Mouse (Mus musculus): ENCODE measurements around the gene Atg7. TPM values are rescaled to one million over a fixed set of nuclear protein-coding genes. Genes with fewer than 3 reads are reported as not detected.

Gene Atg7
- total RNA-seq, 1 experiment, result 14.6 TPM

DNA sequence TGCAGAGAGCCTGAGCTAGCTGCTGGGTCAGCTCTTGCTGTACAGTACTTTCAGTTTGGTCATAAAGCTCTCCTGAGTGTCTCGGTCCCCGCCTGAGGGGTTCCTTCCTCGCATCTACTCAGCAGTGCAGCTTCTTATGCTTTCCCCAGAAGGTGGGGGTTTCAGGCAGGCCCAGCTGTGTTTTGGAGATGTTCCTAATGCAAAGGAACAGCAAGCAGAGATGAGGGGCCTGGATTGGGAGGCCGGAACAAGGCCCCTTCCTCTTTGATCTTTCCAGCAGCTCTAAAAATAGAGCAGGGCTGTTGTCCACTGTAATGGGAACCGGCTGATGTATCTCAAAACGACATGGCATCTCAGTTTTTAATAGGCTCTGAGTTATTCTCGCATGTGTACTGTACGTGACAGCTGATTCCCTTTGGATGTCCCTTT, 82.3 kb downstream of the Atg7 start:
- Histone ChIP-seq H3K9ac (ENCODE audit: insufficient read depth, low read depth, low read length, poor library complexity, severe bottlenecking) (no peak overlapping the region), H3K36me3 (ENCODE audit: control insufficient read depth, insufficient read depth, low read length, poor library complexity, severe bottlenecking) (no peaks in the 10 kb centered on the region), H3K27ac (ENCODE audit: insufficient read depth, low read depth, low read length, poor library complexity, severe bottlenecking) (no peak overlapping the region), H3K4me1 (ENCODE audit: control insufficient read depth in 2 of 2, insufficient read depth in 2 of 2, low read length in 2 of 2, poor library complexity in 1 of 2) (no peaks in the 10 kb centered on the region), H3K4me3 (ENCODE audit: insufficient read depth in 1 of 2, low read depth in 1 of 2, low read length in 2 of 2, poor library complexity in 1 of 2, severe bottlenecking in 1 of 2) (no peak overlapping the region), H3K9me3 (ENCODE audit: control insufficient read depth, insufficient read depth, low read depth, low read length) (no peaks in the 10 kb centered on the region)
- TF ChIP-seq ZC3H11A (IDR thresholded peaks at IDR 0.05; ENCODE audit: borderline replicate concordance, low read depth, low read length), result no peak
- no peak for TF ChIP-seq HCFC1 (IDR thresholded peaks at IDR 0.05; ENCODE audit: borderline replicate concordance, insufficient read depth, low read length)
- no peak for TF ChIP-seq ZNF384 (IDR thresholded peaks at IDR 0.05; ENCODE audit: low read depth, low read length)
- TF ChIP-seq MAFK (IDR thresholded peaks at IDR 0.05; ENCODE audit: insufficient read depth, low read depth, low read length), result no peak
- TF ChIP-seq CHD2 (IDR thresholded peaks at IDR 0.05; ENCODE audit: low read depth, low read length), result no peak
- DNase-seq (ENCODE audit: low read depth, low spot score), result no peak
- in situ Hi-C loops (cut with MboI; ENCODE audit: low sequenced_read_pairs in 2 of 2, unreplicated experiment in 2 of 2), result loop anchor here in 1 of 2 experiments (10.0 kb wide), 1 partner anchor 190 kb away; no protein-coding TSS in a partner anchor

DNA sequence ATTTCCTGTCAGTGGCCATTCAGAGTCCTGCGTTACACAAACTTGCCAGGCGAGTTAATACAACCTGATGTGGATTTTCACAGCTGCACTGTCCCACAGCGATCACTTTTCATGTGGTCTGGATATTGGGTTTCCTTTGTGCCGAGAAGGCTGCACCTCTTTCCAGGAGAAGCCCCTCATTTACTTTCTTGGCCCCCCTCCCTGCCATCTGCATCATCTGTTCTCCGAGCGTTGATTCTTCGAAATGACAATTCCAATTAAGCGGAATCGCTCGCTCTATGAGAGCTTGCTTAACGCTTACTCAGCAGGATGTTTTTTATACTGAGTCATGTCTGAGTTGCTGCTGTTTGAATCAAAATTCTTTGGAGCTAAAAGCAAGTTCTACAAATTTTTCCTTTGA, 83.8 kb downstream of the Atg7 start:
- H3K9me3 ChIP-seq (ENCODE audit: control insufficient read depth, insufficient read depth, low read depth, low read length), result no peaks in the 10 kb centered on the region
- no peaks in the 10 kb centered on the region for H3K36me3 ChIP-seq (ENCODE audit: control insufficient read depth, insufficient read depth, low read length, poor library complexity, severe bottlenecking)
- DNase-seq (ENCODE audit: low read depth, low spot score), result no peak
- TF ChIP-seq ZNF384 (IDR thresholded peaks at IDR 0.05; ENCODE audit: low read depth, low read length) (no peak), ZC3H11A (IDR thresholded peaks at IDR 0.05; ENCODE audit: borderline replicate concordance, low read depth, low read length) (no peak), HCFC1 (IDR thresholded peaks at IDR 0.05; ENCODE audit: borderline replicate concordance, insufficient read depth, low read length) (no peak), MAFK (IDR thresholded peaks at IDR 0.05; ENCODE audit: insufficient read depth, low read depth, low read length) (no peak), CHD2 (IDR thresholded peaks at IDR 0.05; ENCODE audit: low read depth, low read length) (no peak)
- H3K4me1 ChIP-seq (ENCODE audit: control insufficient read depth in 2 of 2, insufficient read depth in 2 of 2, low read length in 2 of 2, poor library complexity in 1 of 2), result no peaks in the 10 kb centered on the region
- no peak overlapping the region for H3K27ac ChIP-seq (ENCODE audit: insufficient read depth, low read depth, low read length, poor library complexity, severe bottlenecking)
- in situ Hi-C loops (cut with MboI; ENCODE audit: low sequenced_read_pairs in 2 of 2, unreplicated experiment in 2 of 2), result loop anchor here in 1 of 2 experiments (10.0 kb wide), 1 partner anchor 188 kb away; no protein-coding TSS in a partner anchor
- H3K9ac ChIP-seq (ENCODE audit: insufficient read depth, low read depth, low read length, poor library complexity, severe bottlenecking), result no peak overlapping the region
- H3K4me3 ChIP-seq (ENCODE audit: insufficient read depth in 1 of 2, low read depth in 1 of 2, low read length in 2 of 2, poor library complexity in 1 of 2, severe bottlenecking in 1 of 2), result no peak overlapping the region

DNA sequence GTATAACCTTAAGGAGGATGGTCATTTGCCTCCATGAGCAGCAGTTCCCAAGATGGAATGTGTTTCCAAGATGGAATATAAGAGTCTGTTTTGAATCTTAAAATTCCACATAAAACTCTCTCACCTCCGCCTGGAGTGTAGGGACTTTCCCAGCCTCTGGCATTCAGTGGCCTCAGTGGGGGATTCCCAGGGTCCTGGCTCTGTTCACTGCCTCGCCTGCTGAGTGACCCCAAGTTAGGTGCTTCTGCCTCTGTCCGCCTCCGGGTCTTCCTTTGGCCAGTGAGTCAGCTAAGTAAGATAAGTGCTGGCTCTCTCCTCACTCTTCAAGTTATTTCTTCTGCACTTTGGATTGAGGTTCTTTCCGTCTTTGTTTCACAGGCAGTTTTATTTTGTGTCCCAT, 90.3 kb downstream of the Atg7 start:
- in situ Hi-C loops (cut with MboI; ENCODE audit: low sequenced_read_pairs in 2 of 2, unreplicated experiment in 2 of 2), result no loop called here
- Histone ChIP-seq H3K9me3 (ENCODE audit: control insufficient read depth, insufficient read depth, low read depth, low read length) (no peaks in the 10 kb centered on the region), H3K4me1 (ENCODE audit: control insufficient read depth in 2 of 2, insufficient read depth in 2 of 2, low read length in 2 of 2, poor library complexity in 1 of 2) (no peaks in the 10 kb centered on the region), H3K36me3 (ENCODE audit: control insufficient read depth, insufficient read depth, low read length, poor library complexity, severe bottlenecking) (no peaks in the 10 kb centered on the region), H3K9ac (ENCODE audit: insufficient read depth, low read depth, low read length, poor library complexity, severe bottlenecking) (no peak overlapping the region), H3K27ac (ENCODE audit: insufficient read depth, low read depth, low read length, poor library complexity, severe bottlenecking) (no peak overlapping the region), H3K4me3 (ENCODE audit: insufficient read depth in 1 of 2, low read depth in 1 of 2, low read length in 2 of 2, poor library complexity in 1 of 2, severe bottlenecking in 1 of 2) (no peak overlapping the region)
- TF ChIP-seq ZC3H11A (IDR thresholded peaks at IDR 0.05; ENCODE audit: borderline replicate concordance, low read depth, low read length) (no peak), CHD2 (IDR thresholded peaks at IDR 0.05; ENCODE audit: low read depth, low read length) (no peak)
- no peak for DNase-seq (ENCODE audit: low read depth, low spot score)

DNA sequence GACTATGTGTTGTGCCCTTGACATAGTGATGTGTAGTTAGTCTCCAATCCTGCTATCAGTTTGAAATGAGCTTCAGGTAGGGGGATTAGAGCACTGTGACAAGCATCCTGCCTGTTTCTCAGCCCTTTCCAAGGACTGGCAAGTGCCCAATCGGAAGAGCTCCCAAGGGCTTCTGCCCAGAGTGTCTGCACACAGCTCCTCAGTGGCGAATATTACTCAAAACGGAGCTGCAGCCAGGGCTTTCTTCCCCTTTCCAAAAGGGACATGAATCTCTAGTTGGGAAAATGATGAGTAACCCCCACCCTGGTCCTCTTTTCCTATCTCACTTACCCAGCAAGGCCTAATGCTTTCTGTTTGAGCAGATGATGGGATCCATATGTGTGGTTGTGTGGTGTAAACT, 90.8 kb downstream of the Atg7 start:
- H3K9ac ChIP-seq (ENCODE audit: insufficient read depth, low read depth, low read length, poor library complexity, severe bottlenecking), result no peak overlapping the region
- TF ChIP-seq ZC3H11A (IDR thresholded peaks at IDR 0.05; ENCODE audit: borderline replicate concordance, low read depth, low read length), result no peak
- no peak for TF ChIP-seq CHD2 (IDR thresholded peaks at IDR 0.05; ENCODE audit: low read depth, low read length)
- no peak for TF ChIP-seq MAFK (IDR thresholded peaks at IDR 0.05; ENCODE audit: insufficient read depth, low read depth, low read length)
- TF ChIP-seq ZNF384 (IDR thresholded peaks at IDR 0.05; ENCODE audit: low read depth, low read length), result no peak
- no peak for TF ChIP-seq HCFC1 (IDR thresholded peaks at IDR 0.05; ENCODE audit: borderline replicate concordance, insufficient read depth, low read length)

DNA sequence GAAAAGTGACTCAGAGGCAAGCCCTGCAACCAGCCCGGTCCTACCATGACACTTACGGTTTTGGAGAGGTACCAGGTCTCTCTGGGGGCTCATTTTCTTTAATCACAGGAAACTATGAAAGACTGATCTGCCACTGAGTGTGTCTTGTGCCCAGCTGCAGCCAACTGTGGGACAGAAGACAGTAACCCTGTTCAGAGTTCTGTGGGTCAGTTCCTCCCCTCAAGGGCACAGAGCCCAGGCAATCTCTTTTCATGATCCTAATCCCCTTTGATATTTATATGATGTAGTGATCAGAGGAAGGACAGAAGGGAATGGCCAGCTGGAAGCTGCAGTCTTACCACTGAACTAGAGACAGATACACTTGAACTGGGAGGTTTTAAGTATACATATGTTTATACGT, 92.2 kb downstream of the Atg7 start:
- TF ChIP-seq HCFC1 (IDR thresholded peaks at IDR 0.05; ENCODE audit: borderline replicate concordance, insufficient read depth, low read length) (no peak), ZC3H11A (IDR thresholded peaks at IDR 0.05; ENCODE audit: borderline replicate concordance, low read depth, low read length) (no peak)
- Histone ChIP-seq H3K4me1 (ENCODE audit: control insufficient read depth in 2 of 2, insufficient read depth in 2 of 2, low read length in 2 of 2, poor library complexity in 1 of 2) (no peaks in the 10 kb centered on the region), H3K36me3 (ENCODE audit: control insufficient read depth, insufficient read depth, low read length, poor library complexity, severe bottlenecking) (no peaks in the 10 kb centered on the region), H3K4me3 (ENCODE audit: insufficient read depth in 1 of 2, low read depth in 1 of 2, low read length in 2 of 2, poor library complexity in 1 of 2, severe bottlenecking in 1 of 2) (no peak overlapping the region), H3K9ac (ENCODE audit: insufficient read depth, low read depth, low read length, poor library complexity, severe bottlenecking) (no peak overlapping the region), H3K9me3 (ENCODE audit: control insufficient read depth, insufficient read depth, low read depth, low read length) (no peaks in the 10 kb centered on the region), H3K27ac (ENCODE audit: insufficient read depth, low read depth, low read length, poor library complexity, severe bottlenecking) (no peak overlapping the region)
- in situ Hi-C loops (cut with MboI; ENCODE audit: low sequenced_read_pairs in 2 of 2, unreplicated experiment in 2 of 2), result no loop called here
- DNase-seq (ENCODE audit: low read depth, low spot score), result no peak

More for the DNA sequence above, 90.8 kb downstream of the Atg7 start:
- no peak overlapping the region for H3K27ac ChIP-seq (ENCODE audit: insufficient read depth, low read depth, low read length, poor library complexity, severe bottlenecking)
- DNase-seq (ENCODE audit: low read depth, low spot score), result no peak
- in situ Hi-C loops (cut with MboI; ENCODE audit: low sequenced_read_pairs in 2 of 2, unreplicated experiment in 2 of 2), result no loop called here
- no peak overlapping the region for H3K4me3 ChIP-seq (ENCODE audit: insufficient read depth in 1 of 2, low read depth in 1 of 2, low read length in 2 of 2, poor library complexity in 1 of 2, severe bottlenecking in 1 of 2)
- no peaks in the 10 kb centered on the region for H3K36me3 ChIP-seq (ENCODE audit: control insufficient read depth, insufficient read depth, low read length, poor library complexity, severe bottlenecking)
- no peaks in the 10 kb centered on the region for H3K9me3 ChIP-seq (ENCODE audit: control insufficient read depth, insufficient read depth, low read depth, low read length)
- no peaks in the 10 kb centered on the region for H3K4me1 ChIP-seq (ENCODE audit: control insufficient read depth in 2 of 2, insufficient read depth in 2 of 2, low read length in 2 of 2, poor library complexity in 1 of 2)
